Mouse (Mus musculus) lung, embryonic 14.5 days (tissue): ENCODE results near the gene Zcchc10. TPM values are rescaled to one million over a fixed set of nuclear protein-coding genes. Genes with fewer than 3 reads are reported as not detected.
A peak's percentile ranks its signal among the peaks of the same experiment; 100 is the strongest.
"Not testable (repeated sequence)": the region's sequence is repeated elsewhere in the genome, so short reads cannot be mapped to it uniquely, and the experiment has no call there.

ENCODE experiments used
- ATAC-seq: fragments of 200-750 bp; cut with Nextera tagmentation; 2 replicates; pipeline ENCODE4 v1.8.0; 2017; ENCODE audit warnings: mild to moderate bottlenecking, moderate TSS enrichment, moderate library complexity; ENCODE audit not compliant: insufficient read depth
- DNase-seq: peaks from one replicate; pipeline ENCODE4 v3.0.0-alpha.2; 2015
- H3K27ac ChIP-seq: fragments of 300-500 bp; sonication (generic); 2 replicates; pipeline ENCODE4 v1.5.1; 2014; ENCODE audit warnings: low read depth, mild to moderate bottlenecking, moderate library complexity
- H3K27me3 ChIP-seq: fragments of 300-500 bp; sonication (generic); 2 replicates; pipeline ENCODE4 v1.6.1; 2014; ENCODE audit warnings: low read length, control low read depth; ENCODE audit not compliant: insufficient read depth
- H3K36me3 ChIP-seq: fragments of 300-500 bp; sonication (generic); 2 replicates; pipeline ENCODE4 v1.6.1; 2014; ENCODE audit warnings: control low read depth; ENCODE audit not compliant: insufficient read depth
- H3K4me1 ChIP-seq: fragments of 300-500 bp; sonication (generic); 2 replicates; pipeline ENCODE4 v1.6.1; 2014; ENCODE audit warnings: antibody characterized with exemption, control low read depth; ENCODE audit not compliant: insufficient read depth
- H3K4me2 ChIP-seq: fragments of 300-500 bp; sonication (generic); 2 replicates; pipeline ENCODE4 v1.6.1; 2014; ENCODE audit warnings: mild to moderate bottlenecking
- H3K4me3 ChIP-seq: fragments of 300-500 bp; sonication (generic); 2 replicates; pipeline ENCODE4 v1.5.1; 2014; ENCODE audit warnings: low read depth, low read length
- H3K9ac ChIP-seq: fragments of 300-500 bp; sonication (generic); 2 replicates; pipeline ENCODE4 v1.6.1; 2014
- H3K9me3 ChIP-seq: fragments of 300-500 bp; sonication (generic); 2 replicates; pipeline ENCODE4 v1.6.1; 2016; ENCODE audit warnings: low read depth, low read length, control low read depth
- CTCF ChIP-seq: IDR thresholded peaks from 2 replicates; pipeline ENCODE4 v1.5.1; 2016; ENCODE audit warnings: antibody characterized with exemption, low read depth
- WGBS: fragments of 180-500 bp; shearing (Covaris S2); extraction: QIAGEN DNeasy Blood & Tissue Kit; methylation state at CpG from one replicate; pipeline ENCODE4 v1.1.7; 2014; 5-methylcytosine and 5-hydroxymethylcytosine counted together
- polyA plus RNA-seq: library from polyadenylated mRNA; unstranded; fragments of >200 nt; fragmentation: Nextera tagmentation; extraction: Ambion mirVana; gene quantifications from 2 replicates; pipeline ENCODE4 v1.2.1, GENCODE M21; 2014

Zcchc10 gene
- polyA plus RNA-seq, 1 experiment from 2014 or later, result 27.7 TPM

DNA sequence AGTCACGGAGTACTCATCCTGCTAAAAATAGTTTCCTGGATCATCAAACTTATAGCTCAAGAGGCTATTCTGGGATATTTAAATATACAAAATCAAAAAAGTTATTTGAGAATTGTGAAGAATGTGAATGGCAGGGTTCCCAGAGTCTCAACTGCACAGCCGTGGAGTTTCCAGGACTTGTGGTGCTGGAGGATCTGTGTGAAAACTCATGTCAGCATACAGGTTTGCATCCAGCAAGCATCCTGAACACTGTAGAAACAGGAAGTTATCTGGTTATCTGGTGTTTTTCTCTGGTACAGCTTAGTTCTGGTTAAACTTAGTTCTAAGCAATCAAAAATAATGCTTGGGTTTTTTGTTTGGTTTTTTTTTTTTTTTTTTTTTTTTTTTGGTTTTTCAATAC is 17.5 kb upstream of the Zcchc10 start:
- WGBS, result 27% methylated on average over 2 of the region's 2 CpGs
- TF ChIP-seq CTCF, result no peak
- H3K9ac ChIP-seq, result no peak overlapping the region
- H3K4me2 ChIP-seq, result no peak overlapping the region
- H3K9me3 ChIP-seq, result no peaks in the 10 kb centered on the region
- H3K27ac ChIP-seq, result no peak overlapping the region
- peak; percentile 75 for DNase-seq
- H3K36me3 ChIP-seq, result no peaks in the 10 kb centered on the region
- ATAC-seq, result no peak
- H3K4me3 ChIP-seq, result no peak overlapping the region
- H3K4me1 ChIP-seq, result peaks cover 9% of the 10 kb centered on the region; the same call in 1 of the 2 replicates
- H3K27me3 ChIP-seq, result no peaks in the 10 kb centered on the region

DNA sequence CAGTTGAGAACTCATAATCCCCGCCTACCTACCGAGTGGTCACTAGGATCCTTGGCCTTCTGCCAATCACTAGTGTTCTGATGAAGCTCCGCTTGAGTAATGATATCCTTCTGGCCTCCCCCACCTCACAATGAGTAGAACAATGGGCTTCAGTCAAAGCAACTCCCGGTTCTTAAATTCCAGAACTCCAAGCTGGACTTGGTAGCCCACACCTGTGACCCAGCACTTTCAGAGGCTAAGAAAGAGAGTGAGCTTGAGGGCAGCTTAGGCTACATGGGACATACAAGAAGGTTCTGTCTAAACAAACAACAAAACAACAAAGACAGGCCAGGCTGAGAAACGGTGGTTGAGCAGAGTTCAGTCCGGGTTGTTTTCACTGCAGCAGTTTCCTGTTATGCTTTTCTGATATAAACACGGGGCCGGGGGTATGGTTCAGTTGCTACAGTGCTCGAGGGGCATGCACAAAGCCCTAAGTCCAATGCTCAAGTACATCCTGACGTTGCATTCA is 16.9 kb upstream of the Zcchc10 start:
- peak overlapping the region; percentile 86 for H3K27ac ChIP-seq
- H3K4me3 ChIP-seq, result no peak overlapping the region
- WGBS, result 34% methylated on average over 10 of the region's 10 CpGs
- ATAC-seq (peak; percentile 29; the same call in 1 of the 2 replicates), DNase-seq (peak; percentile 88)
- no peak overlapping the region for H3K9ac ChIP-seq
- H3K9me3 ChIP-seq, result no peaks in the 10 kb centered on the region
- peaks cover 9% of the 10 kb centered on the region; the same call in 1 of the 2 replicates for H3K4me1 ChIP-seq
- no peak overlapping the region for H3K4me2 ChIP-seq
- no peaks in the 10 kb centered on the region for H3K27me3 ChIP-seq
- no peaks in the 10 kb centered on the region for H3K36me3 ChIP-seq
- TF ChIP-seq CTCF, result no peak

DNA sequence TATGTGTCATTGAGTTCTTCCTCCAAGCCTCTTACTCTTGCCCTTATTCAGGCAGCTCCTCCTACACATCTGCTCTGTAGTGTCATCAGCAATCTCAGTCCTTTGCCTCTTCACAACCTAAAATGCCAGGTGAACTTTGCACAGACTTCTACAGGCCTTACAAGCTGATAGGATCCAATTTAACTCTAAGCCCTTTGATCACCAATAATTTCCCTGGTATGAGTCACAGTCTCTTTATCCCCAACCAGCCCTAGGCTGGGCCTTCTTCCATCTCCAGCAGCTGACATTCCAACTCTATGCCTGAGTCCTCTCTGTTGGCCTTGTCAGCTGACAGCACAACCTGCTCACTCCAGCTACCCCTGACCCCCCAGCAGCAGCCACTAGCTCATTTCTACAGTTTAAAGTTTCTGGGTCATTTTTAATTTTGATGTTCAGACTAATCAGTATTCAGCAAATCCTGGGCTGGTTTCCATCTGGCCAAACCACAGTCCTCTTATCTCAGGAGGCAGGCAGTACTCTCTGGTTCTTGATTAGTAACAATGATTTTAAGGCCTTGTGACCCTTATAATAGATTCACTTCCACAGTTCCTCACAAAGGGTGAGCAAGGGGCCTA is 16.1 kb upstream of the Zcchc10 start:
- peak; percentile 67 for DNase-seq
- Histone ChIP-seq H3K9ac (no peak overlapping the region), H3K4me1 (peaks cover 9% of the 10 kb centered on the region; the same call in 1 of the 2 replicates), H3K4me2 (no peak overlapping the region), H3K27me3 (no peaks in the 10 kb centered on the region), H3K9me3 (no peaks in the 10 kb centered on the region), H3K4me3 (no peak overlapping the region), H3K27ac (peak overlapping the region; percentile 86), H3K36me3 (no peaks in the 10 kb centered on the region)
- no peak for TF ChIP-seq CTCF
- ATAC-seq, result peak; percentile 83

DNA sequence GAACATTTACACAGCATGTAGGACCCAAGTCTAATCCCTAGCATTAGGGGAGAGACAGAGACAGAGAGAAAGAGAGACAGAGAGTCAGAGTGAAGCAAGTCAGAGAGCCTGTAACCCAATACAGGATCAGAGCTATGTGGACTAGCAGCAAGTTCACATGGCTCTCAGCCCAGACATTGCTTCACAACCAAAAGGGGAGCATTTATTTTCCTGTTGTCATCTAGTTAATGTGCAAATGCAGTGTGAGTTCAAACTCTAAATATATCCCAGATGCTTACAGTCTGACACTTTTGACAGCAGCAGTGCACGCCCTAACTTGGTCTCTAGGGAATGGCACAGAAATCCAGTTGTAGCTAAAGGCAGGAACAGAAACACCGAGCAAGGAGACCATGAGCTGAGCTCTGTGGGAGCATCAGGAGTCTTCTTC is 15.6 kb upstream of the Zcchc10 start:
- Histone ChIP-seq H3K27me3 (no peaks in the 10 kb centered on the region), H3K27ac (peak overlapping the region; percentile 86), H3K4me1 (peaks cover 9% of the 10 kb centered on the region; the same call in 1 of the 2 replicates), H3K9me3 (no peaks in the 10 kb centered on the region), H3K36me3 (no peaks in the 10 kb centered on the region), H3K9ac (no peak overlapping the region), H3K4me3 (no peak overlapping the region), H3K4me2 (no peak overlapping the region)
- ATAC-seq (peak; percentile 84), DNase-seq (peak; percentile 90)
- 32% methylated on average over 2 of the region's 2 CpGs for WGBS
- TF ChIP-seq CTCF, result no peak

DNA sequence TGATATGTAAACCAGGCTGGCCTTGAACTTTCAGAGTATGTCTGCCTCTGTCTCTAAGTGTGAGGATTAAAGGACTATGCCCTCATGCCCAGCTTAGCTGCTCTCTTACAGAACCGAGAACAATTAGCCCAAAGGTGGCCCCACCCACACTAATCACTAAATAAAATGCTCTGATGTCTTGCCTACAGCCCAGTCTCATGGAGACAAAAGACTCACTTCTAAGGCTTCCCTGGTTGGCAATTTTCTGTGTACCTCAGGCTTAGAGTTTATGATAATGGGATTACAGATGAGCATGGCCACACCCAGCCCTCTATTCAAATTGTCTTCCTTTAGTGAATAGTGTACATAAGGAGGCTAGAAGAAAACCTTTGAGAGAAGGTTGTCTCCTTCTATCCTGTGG is 13.1 kb upstream of the Zcchc10 start:
- H3K9me3 ChIP-seq, result no peaks in the 10 kb centered on the region
- H3K9ac ChIP-seq, result no peak overlapping the region
- H3K4me2 ChIP-seq, result no peak overlapping the region
- 55% methylated on average over 1 of the region's 1 CpGs for WGBS
- no peak for TF ChIP-seq CTCF
- H3K36me3 ChIP-seq, result no peaks in the 10 kb centered on the region
- H3K4me1 ChIP-seq, result peaks cover 9% of the 10 kb centered on the region; the same call in 1 of the 2 replicates
- no peak for ATAC-seq
- no peak overlapping the region for H3K27ac ChIP-seq
- no peak for DNase-seq
- H3K27me3 ChIP-seq, result no peaks in the 10 kb centered on the region
- no peak overlapping the region for H3K4me3 ChIP-seq

DNA sequence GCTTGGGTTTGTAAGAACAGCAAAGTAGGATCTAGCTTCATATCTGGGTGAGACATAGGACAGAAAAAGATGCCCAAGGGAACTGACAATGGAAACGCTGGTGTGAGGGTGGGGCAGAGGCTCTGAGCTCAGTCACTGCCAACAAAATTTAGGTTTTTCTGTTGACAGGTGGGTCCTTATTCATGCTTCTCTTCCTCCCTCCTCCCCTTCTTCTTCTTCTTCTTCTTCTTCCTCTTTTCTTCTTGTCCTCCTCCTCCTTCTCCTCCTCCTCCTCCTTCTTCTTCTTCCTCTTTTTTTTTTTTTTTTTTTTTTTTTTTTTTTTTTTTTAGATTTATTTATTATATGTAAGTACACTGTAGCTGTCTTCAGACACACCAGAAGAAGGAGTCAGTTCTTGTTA is 11.7 kb upstream of the Zcchc10 start:
- not testable (repeated sequence) for H3K9me3 ChIP-seq, H3K4me3 ChIP-seq, ATAC-seq, DNase-seq, H3K4me1 ChIP-seq, H3K27me3 ChIP-seq, H3K27ac ChIP-seq, H3K4me2 ChIP-seq, H3K9ac ChIP-seq, H3K36me3 ChIP-seq
- 67% methylated on average over 1 of the region's 1 CpGs for WGBS

DNA sequence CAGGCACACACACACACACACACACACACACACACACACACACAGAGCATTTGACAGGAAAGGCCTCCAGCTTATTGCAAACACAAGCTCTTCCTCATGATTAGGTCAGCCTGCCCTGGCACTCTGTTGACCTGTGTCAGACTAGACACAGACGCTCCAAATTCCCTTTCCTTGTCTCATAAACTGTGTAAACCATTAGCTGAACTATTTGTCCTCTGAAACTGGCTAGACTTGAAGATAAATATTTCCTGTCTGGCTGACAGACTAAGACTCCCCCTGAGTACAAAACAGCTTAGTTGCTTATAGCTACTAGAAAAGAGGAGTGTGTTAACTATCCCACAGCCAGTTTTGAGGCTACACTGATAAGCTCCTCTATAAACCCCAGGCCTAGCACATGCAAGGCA is 9.7 kb upstream of the Zcchc10 start:
- Histone ChIP-seq H3K36me3 (no peaks in the 10 kb centered on the region), H3K27ac (peak overlapping the region; percentile 34; the same call in 1 of the 2 replicates), H3K4me2 (no peak overlapping the region), H3K9ac (no peak overlapping the region), H3K27me3 (no peaks in the 10 kb centered on the region), H3K4me3 (no peak overlapping the region), H3K4me1 (no peaks in the 10 kb centered on the region), H3K9me3 (no peaks in the 10 kb centered on the region)
- no peak for TF ChIP-seq CTCF
- WGBS, result 7% methylated on average over 1 of the region's 1 CpGs
- DNase-seq (peak; percentile 53), ATAC-seq (peak; percentile 63; the same call in 1 of the 2 replicates)
